Mouse (Mus musculus) heart, postnatal 0 days (tissue): ENCODE results near the gene Fgfr2. TPM values are rescaled to one million over a fixed set of nuclear protein-coding genes. Genes with fewer than 3 reads are reported as not detected.

Experiments
- ATAC-seq: fragments of 200-750 bp; cut with Nextera tagmentation; 2 replicates; pipeline ENCODE4 v1.8.0; 2017; ENCODE audit warnings: low read depth, moderate number of reproducible peaks, moderate library complexity; ENCODE audit not compliant: insufficient read depth
- DNase-seq: peaks from one replicate; pipeline ENCODE4 v3.0.0-alpha.2; 2016; ENCODE audit warnings: low spot score
- H3K27ac ChIP-seq: fragments of 300-500 bp; sonication (generic); 2 replicates; pipeline ENCODE4 v1.5.1; 2014; ENCODE audit warnings: low read depth, mild to moderate bottlenecking
- H3K27me3 ChIP-seq: fragments of 300-500 bp; sonication (generic); 2 replicates; pipeline ENCODE4 v1.6.1; 2014; ENCODE audit warnings: low read length, mixed read lengths; ENCODE audit not compliant: control insufficient read depth, insufficient read depth
- H3K36me3 ChIP-seq: fragments of 300-500 bp; sonication (generic); replicated peaks from 2 replicates; pipeline ENCODE4 v1.6.1; 2014; ENCODE audit warnings: low read length, mixed read lengths; ENCODE audit not compliant: control insufficient read depth, insufficient read depth
- H3K4me1 ChIP-seq: fragments of 300-500 bp; sonication (generic); 2 replicates; pipeline ENCODE4 v1.6.1; 2014; ENCODE audit warnings: antibody characterized with exemption; ENCODE audit not compliant: control insufficient read depth, insufficient read depth
- H3K4me2 ChIP-seq: fragments of 300-500 bp; sonication (generic); 2 replicates; pipeline ENCODE4 v1.6.1; 2014; ENCODE audit warnings: low read depth, mild to moderate bottlenecking, low read length, moderate library complexity
- H3K4me3 ChIP-seq: fragments of 300-500 bp; sonication (generic); 2 replicates; pipeline ENCODE4 v1.5.1; 2014; ENCODE audit warnings: low read depth, low read length
- H3K9ac ChIP-seq: fragments of 300-500 bp; sonication (generic); replicated peaks from 2 replicates; pipeline ENCODE4 v1.6.1; 2014; ENCODE audit warnings: low read depth, low read length, mixed read lengths
- H3K9me3 ChIP-seq: fragments of 300-500 bp; sonication (generic); replicated peaks from 2 replicates; pipeline ENCODE4 v1.6.1; 2016; ENCODE audit warnings: low read length; ENCODE audit not compliant: control insufficient read depth
- CTCF ChIP-seq: IDR thresholded peaks from 2 replicates; pipeline ENCODE4 v1.5.1; 2016; ENCODE audit warnings: antibody characterized with exemption, control low read depth, low read depth
- EP300 ChIP-seq: IDR thresholded peaks from 2 replicates; pipeline ENCODE4 v1.6.1; 2016; ENCODE audit warnings: antibody characterized with exemption, low read depth
- WGBS: fragments of 180-500 bp; shearing (Covaris S2); extraction: QIAGEN DNeasy Blood & Tissue Kit; methylation state at CpG from one replicate; pipeline ENCODE4 v1.1.7; 2014; 5-methylcytosine and 5-hydroxymethylcytosine counted together
- polyA plus RNA-seq: library from polyadenylated mRNA; unstranded; fragments of >200 nt; fragmentation: Nextera tagmentation; extraction: Ambion mirVana; gene quantifications from 2 replicates; pipeline ENCODE4 v1.2.1, GENCODE M21; 2015
- total RNA-seq: library from RNA; depleted of rRNA; stranded (reverse); fragments of >200 nt; gene quantifications from 2 replicates; pipeline ENCODE4 v1.2.3, GENCODE M21; 2014; ENCODE audit warnings: low replicate concordance

Gene Fgfr2
- total and polyA plus RNA-seq, 2 experiments from 2014 or later = 3.8 to 11.5 TPM

- H3K4me2 ChIP-seq = peak within 1 kb of the TSS; percentile 77
- ATAC-seq = peak; percentile 99
- H3K4me1 ChIP-seq = peaks cover 7% of the 10 kb centered on the region; the same call in 1 of the 2 replicates
- WGBS = under 1% methylated on average over 73 of the region's 93 CpGs
- H3K27ac ChIP-seq = peak within 1 kb of the TSS; percentile 98
- H3K4me3 ChIP-seq = peak within 1 kb of the TSS; percentile 91
- peak; percentile 98 for DNase-seq
- H3K9me3 ChIP-seq = no peaks in the 10 kb centered on the region
- no peaks in the 10 kb centered on the region for H3K27me3 ChIP-seq
- H3K9ac ChIP-seq = peak within 1 kb of the TSS; percentile 93
- no peaks in the 10 kb centered on the region for H3K36me3 ChIP-seq
- TF ChIP-seq CTCF = no peak
- no peak for TF ChIP-seq EP300
These were observed 192.1 kb downstream of the Fgfr2 start, which contains the start of gene Zranb1 for GRCm38 (mm10) chr7:132930850-132931559. Zranb1 (plus strand) TSS chr7:132931142.

- H3K4me3 ChIP-seq = peak overlapping the region; percentile 91
- H3K4me1 ChIP-seq = peaks cover 7% of the 10 kb centered on the region; the same call in 1 of the 2 replicates
- TF ChIP-seq CTCF (no peak), EP300 (no peak)
- peak overlapping the region; percentile 98; the same call in 1 of the 2 replicates for H3K27ac ChIP-seq
- H3K36me3 ChIP-seq = no peaks in the 10 kb centered on the region
- peak overlapping the region; percentile 93; the same call in 1 of the 2 replicates for H3K9ac ChIP-seq
- DNase-seq = no peak
- 89% methylated on average over 5 of the region's 5 CpGs for WGBS
- no peaks in the 10 kb centered on the region for H3K9me3 ChIP-seq
- no peak for ATAC-seq
- no peaks in the 10 kb centered on the region for H3K27me3 ChIP-seq
- peak overlapping the region; percentile 57 for H3K4me2 ChIP-seq
These were observed 193.1 kb downstream of the Fgfr2 start for GRCm38 (mm10) chr7:132930055-132930454.

- Histone ChIP-seq H3K36me3 (no peaks in the 10 kb centered on the region), H3K9ac (no peak overlapping the region), H3K9me3 (no peaks in the 10 kb centered on the region), H3K27me3 (no peaks in the 10 kb centered on the region), H3K4me3 (no peak overlapping the region), H3K4me2 (no peak overlapping the region), H3K4me1 (no peaks in the 10 kb centered on the region), H3K27ac (no peak overlapping the region)
- ATAC-seq (no peak), DNase-seq (no peak)
- TF ChIP-seq EP300 (no peak), CTCF (no peak)
- WGBS = 39% methylated on average over 3 of the region's 3 CpGs
These were observed 195.9 kb downstream of the Fgfr2 start for GRCm38 (mm10) chr7:132927201-132927600.

- no peaks in the 10 kb centered on the region for H3K9me3 ChIP-seq
- DNase-seq (no peak), ATAC-seq (no peak)
- no peak overlapping the region for H3K9ac ChIP-seq
- no peaks in the 10 kb centered on the region for H3K27me3 ChIP-seq
- no peak overlapping the region for H3K27ac ChIP-seq
- WGBS = 58% methylated on average over 2 of the region's 2 CpGs
- H3K4me3 ChIP-seq = no peak overlapping the region
- H3K36me3 ChIP-seq = no peaks in the 10 kb centered on the region
- TF ChIP-seq EP300 = no peak
- no peak for TF ChIP-seq CTCF
- H3K4me2 ChIP-seq = no peak overlapping the region
- no peaks in the 10 kb centered on the region for H3K4me1 ChIP-seq
These were observed 197.9 kb downstream of the Fgfr2 start for GRCm38 (mm10) chr7:132925227-132925626.

- DNase-seq = no peak
- WGBS = 45% methylated on average over 3 of the region's 3 CpGs
These were observed 201.2 kb downstream of the Fgfr2 start for GRCm38 (mm10) chr7:132921971-132922370.

GRCm38 (mm10) chr7:132903796-132904195 is 219.4 kb downstream of the Fgfr2 start:
- Histone ChIP-seq H3K27me3 (no peaks in the 10 kb centered on the region), H3K4me1 (no peaks in the 10 kb centered on the region), H3K4me3 (no peak overlapping the region), H3K36me3 (no peaks in the 10 kb centered on the region), H3K27ac (no peak overlapping the region), H3K9me3 (no peaks in the 10 kb centered on the region), H3K4me2 (no peak overlapping the region), H3K9ac (no peak overlapping the region)
- TF ChIP-seq CTCF = no peak
- TF ChIP-seq EP300 = no peak
- DNase-seq (no peak), ATAC-seq (no peak)
- WGBS = 67% methylated on average over 3 of the region's 3 CpGs

More at GRCm38 (mm10) chr7:132921971-132922370, 201.2 kb downstream of the Fgfr2 start:
- TF ChIP-seq EP300 (no peak), CTCF (no peak)
- no peaks in the 10 kb centered on the region for H3K27me3 ChIP-seq
- H3K4me1 ChIP-seq = no peaks in the 10 kb centered on the region
- no peaks in the 10 kb centered on the region for H3K36me3 ChIP-seq
- no peak overlapping the region for H3K4me2 ChIP-seq
- no peak for ATAC-seq
- H3K27ac ChIP-seq = no peak overlapping the region
- H3K9ac ChIP-seq = no peak overlapping the region
- H3K9me3 ChIP-seq = no peaks in the 10 kb centered on the region
- H3K4me3 ChIP-seq = no peak overlapping the region
